Mouse (Mus musculus): ENCODE measurements around the gene Rfc4.
"Not testable (repeated sequence)": the region's sequence is repeated elsewhere in the genome, so short reads cannot be mapped to it uniquely, and the experiment has no call there.

DNA sequence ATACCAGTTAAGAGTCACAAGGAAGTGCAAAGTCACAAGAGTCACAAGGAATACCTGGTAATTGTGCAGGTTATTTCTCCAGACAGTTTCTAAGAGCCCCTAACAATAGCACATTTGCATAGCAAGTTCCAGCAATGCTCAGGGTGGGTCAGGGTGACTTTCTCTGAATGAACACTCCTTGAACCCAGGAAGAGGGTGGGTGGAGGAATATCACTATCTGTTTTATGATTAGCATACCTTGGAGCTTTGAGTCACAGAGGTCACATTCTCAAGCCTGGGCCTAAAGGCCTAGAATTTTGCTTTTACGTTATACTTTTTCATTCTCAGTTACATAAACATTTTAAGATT lies 29.5 kb downstream of the Rfc4 start:
- not testable (repeated sequence) for TF ChIP-seq POLR2A (IDR thresholded peaks at IDR 0.05; ENCODE audit: low read depth, low read length); CTCF (conservative IDR thresholded peaks at IDR 0.05; ENCODE audit: insufficient read depth, insufficient read length, low read depth, low read length)
